Comparison of ENCODE assay signal across 17 mouse cellular contexts in the genomic region with DNA sequence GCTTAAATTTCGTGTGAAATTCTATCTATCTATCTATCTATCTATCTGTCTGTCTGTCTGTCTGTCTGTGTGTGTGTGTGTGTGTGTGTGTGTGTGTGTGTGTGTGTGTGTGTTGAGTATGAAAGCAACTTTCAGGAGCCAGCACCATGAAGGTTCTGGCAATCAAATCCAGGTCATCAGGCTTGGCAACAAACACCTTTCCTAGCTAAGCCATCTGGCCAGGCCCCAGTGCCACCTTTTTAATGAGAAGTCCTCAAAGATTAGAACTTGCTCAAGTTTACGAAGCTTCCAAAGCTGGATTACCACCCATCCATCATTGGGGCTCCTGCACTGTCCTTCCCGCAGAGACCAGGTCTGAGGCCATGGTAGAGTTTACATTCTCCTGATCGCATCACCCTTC.
"Had no signal": no experiment of that assay in that cellular context is flagged by ENCODE, and none has a peak within 500 bp of the region (broad histone marks: within the 10 kb centered on the region; RNA-seq: fewer than 3 reads in every experiment).

No protein-coding gene starts in this region.

- H3K9ac ChIP-seq: limb, embryonic 12.5 days; liver, embryonic 15.5 days; midbrain, embryonic 13.5 days; neural tube, embryonic 15.5 days had no signal

- H3K9me3 ChIP-seq: limb, embryonic 12.5 days; liver, embryonic 15.5 days; midbrain, embryonic 13.5 days; neural tube, embryonic 15.5 days had no signal

- ATAC-seq: lung, postnatal 0 days; midbrain, embryonic 13.5 days had no signal

- H3K36me3 ChIP-seq: limb, embryonic 12.5 days; liver, embryonic 15.5 days; midbrain, embryonic 13.5 days; neural tube, embryonic 15.5 days had no signal

- DNase-seq: kidney, adult 8-10 months; kidney, postnatal 10 days; kidney, postnatal 4 days; lung, adult 2 months; lung, postnatal 36 days; right cerebral cortex, postnatal 4 days; spleen, adult 18-20 months; thymus, adult 18-20 months; thymus, postnatal 14 days had no signal

- H3K4me3 ChIP-seq: layer of hippocampus, adult 2 months; limb, embryonic 12.5 days; liver, embryonic 15.5 days; midbrain, embryonic 13.5 days; myocyte; neural tube, embryonic 15.5 days had no signal

- H3K4me2 ChIP-seq: limb, embryonic 12.5 days; liver, embryonic 11.5 days; liver, embryonic 15.5 days; midbrain, embryonic 13.5 days; neural tube, embryonic 15.5 days had no signal

- H3K27me3 ChIP-seq: limb, embryonic 12.5 days; liver, embryonic 15.5 days; midbrain, embryonic 13.5 days; neural tube, embryonic 15.5 days had no signal

- H3K27ac ChIP-seq: layer of hippocampus, adult 2 months; limb, embryonic 12.5 days; liver, embryonic 15.5 days; midbrain, embryonic 13.5 days; neural tube, embryonic 15.5 days had no signal

- H3K4me1 ChIP-seq: limb, embryonic 12.5 days; liver, embryonic 15.5 days; midbrain, embryonic 13.5 days; neural tube, embryonic 15.5 days had no signal
